Mouse (Mus musculus) bone marrow macrophage, adult 2 months (primary cell): ENCODE data around the gene Armcx1.

Experiments
- CTCF ChIP-seq: IDR thresholded peaks from 2 replicates; pipeline ENCODE4 v1.5.1; 2012; ENCODE audit warnings: low read depth, mild to moderate bottlenecking, low read length, moderate library complexity
- POLR2A ChIP-seq: IDR thresholded peaks from 2 replicates; pipeline ENCODE4 v1.6.1; 2012; ENCODE audit warnings: mild to moderate bottlenecking, low read depth, low read length, borderline replicate concordance

DNA sequence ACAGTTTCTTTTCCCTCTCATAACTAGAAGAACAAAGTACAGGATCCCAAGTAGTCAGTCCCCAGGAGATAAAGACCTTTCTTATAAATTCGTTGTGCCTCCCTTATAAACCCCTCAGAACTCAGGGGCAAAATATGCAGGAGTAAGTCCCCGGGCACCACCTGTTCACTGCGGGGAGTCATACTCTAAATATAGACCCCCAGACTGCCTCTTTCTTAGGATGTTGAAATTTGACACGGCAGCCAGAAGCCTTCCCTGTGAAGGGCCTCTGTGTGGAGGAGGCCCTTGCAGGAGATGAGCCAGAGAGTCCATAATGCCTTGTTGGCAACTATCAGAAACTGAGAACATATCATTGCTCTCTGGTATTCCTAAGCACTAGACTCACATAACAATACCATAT lies 34.8 kb downstream of the Armcx1 start:
- TF ChIP-seq CTCF (no peak), POLR2A (no peak)
